Mouse (Mus musculus): Measurements from ENCODE around the gene Setd1a. TPM values are rescaled to one million over a fixed set of nuclear protein-coding genes. Genes with fewer than 3 reads are reported as not detected.
A peak's percentile ranks its signal among the peaks of the same experiment; 100 is the strongest.
"Not testable (repeated sequence)": the region's sequence is repeated elsewhere in the genome, so short reads cannot be mapped to it uniquely, and the experiment has no call there.

The Setd1a gene
- total RNA-seq, 2 experiments from 2014 or later: 63.9 to 64.9 TPM

GRCm38 (mm10) chr7:127824176-127824871 lies 47.9 kb downstream of the Setd1a start, which contains the start of the genes Stx4a and Stx1b:
Stx4a (plus strand) TSS chr7:127824294.
Stx1b (minus strand) TSS chr7:127824549.
- DNase-seq (ENCODE audit: low spot score in 2 of 2): no peak

- no peak for DNase-seq (ENCODE audit: low spot score in 2 of 2)
These were observed 59.1 kb downstream of the Setd1a start for GRCm38 (mm10) chr7:127835550-127835949.

GRCm38 (mm10) chr7:127837473-127837872 lies 61.0 kb downstream of the Setd1a start:
- no peak for DNase-seq (ENCODE audit: low spot score in 2 of 2)

- not testable (repeated sequence) for DNase-seq (ENCODE audit: low spot score in 2 of 2)
These were observed 61.4 kb downstream of the Setd1a start for GRCm38 (mm10) chr7:127837878-127838277.

GRCm38 (mm10) chr7:127840031-127840430 lies 63.6 kb downstream of the Setd1a start:
- not testable (repeated sequence) for DNase-seq (ENCODE audit: low spot score in 2 of 2)

- DNase-seq (ENCODE audit: low spot score in 2 of 2): peak; percentile 14 to 31
These were observed 64.4 kb downstream of the Setd1a start for GRCm38 (mm10) chr7:127840886-127841285.

GRCm38 (mm10) chr7:127841340-127842000 lies 65.0 kb downstream of the Setd1a start:
- DNase-seq (ENCODE audit: low spot score in 2 of 2): peak; percentile 79 to 85

- peak in 1 of 2 experiments; percentile 62 for DNase-seq (ENCODE audit: low spot score in 2 of 2)
These were observed 65.7 kb downstream of the Setd1a start for GRCm38 (mm10) chr7:127842001-127842718.

Other genes starting within 250 kb of the Setd1a start
- gene Tmem265, start 215.3 kb upstream of the Setd1a start, total RNA-seq (2021): not detected
- gene Phkg2, start 203.3 kb upstream of the Setd1a start, total RNA-seq (2021): 10 to 100 TPM; 49.3 to 60.9 TPM
- 10 to 100 TPM; 11.9 to 13.5 TPM for gene Ccdc189, start 188.1 kb upstream of the Setd1a start, total RNA-seq (2021)
- 10 to 100 TPM; 85.1 to 89.5 TPM for gene Rnf40, start 187.9 kb upstream of the Setd1a start, total RNA-seq (2021)
- 10 to 100 TPM; 29.4 to 31.6 TPM for gene Zfp629, start 160.9 kb upstream of the Setd1a start, total RNA-seq (2021)
- gene Bcl7c, start 67.7 kb upstream of the Setd1a start, total RNA-seq (2021): 100 to 1,000 TPM; 129 to 135 TPM
- gene Ctf1, start 63.9 kb upstream of the Setd1a start, total RNA-seq (2021): 1 to 10 TPM; 5.2 to 5.4 TPM
- not detected for gene Ctf2, start 44.5 kb upstream of the Setd1a start, total RNA-seq (2021)
- gene Fbxl19, start 32.1 kb upstream of the Setd1a start, total RNA-seq (2021): 10 to 100 TPM; 24.6 to 26.0 TPM
- 10 to 100 TPM; 26.7 to 28.9 TPM for gene Orai3, start 6.9 kb upstream of the Setd1a start, total RNA-seq (2021)
- gene Gm49388, start 8.9 kb downstream of the Setd1a start, total RNA-seq (2021): 1 to 10 TPM; 6.2 to 8.1 TPM
- gene Hsd3b7, start 23.9 kb downstream of the Setd1a start, total RNA-seq (2021): 10 to 100 TPM; 36.9 to 49.1 TPM
- 100 to 1,000 TPM; 101 to 106 TPM for gene Stx4a, start 47.6 kb downstream of the Setd1a start, total RNA-seq (2021)
- gene Stx1b, start 47.9 kb downstream of the Setd1a start, total RNA-seq (2021): 10 to 100 TPM; 11.8 to 12.2 TPM
- gene Zfp646, start 99.6 kb downstream of the Setd1a start, total RNA-seq (2021): 10 to 100 TPM; 50.2 to 55.8 TPM
- gene Zfp668, start 100.2 kb downstream of the Setd1a start, total RNA-seq (2021): 10 to 100 TPM; 13.4 to 13.7 TPM
- gene Prss53, start 114.3 kb downstream of the Setd1a start, total RNA-seq (2021): 1 to 10 TPM in 1 of 2 experiments, under 1 TPM in 1; 0.87 to 2.9 TPM
- gene Gm21974, start 118.8 kb downstream of the Setd1a start, total RNA-seq (2021): not detected
- gene Vkorc1, start 118.9 kb downstream of the Setd1a start, total RNA-seq (2021): 10 to 100 TPM; 71.8 to 93.6 TPM
- gene Bckdk, start 127.4 kb downstream of the Setd1a start, total RNA-seq (2021): 100 to 1,000 TPM; 105 to 112 TPM
- 10 to 100 TPM; 27.5 to 30.8 TPM for gene Kat8, start 135.8 kb downstream of the Setd1a start, total RNA-seq (2021)
- 10 to 100 TPM in 1 of 2 experiments, 1 to 10 TPM in 1; 1.2 to 13.9 TPM for gene Prss8, start 153.4 kb downstream of the Setd1a start, total RNA-seq (2021)
- gene Prss36, start 170.1 kb downstream of the Setd1a start, total RNA-seq (2021): 1 to 10 TPM; 6.4 to 8.1 TPM
- 100 to 1,000 TPM; 555 to 559 TPM for gene Fus, start 190.8 kb downstream of the Setd1a start, total RNA-seq (2021)
- 10 to 100 TPM; 14.7 to 15.3 TPM for gene Pycard, start 217.2 kb downstream of the Setd1a start, total RNA-seq (2021)
- gene Trim72, start 227.3 kb downstream of the Setd1a start, total RNA-seq (2021): 1 to 10 TPM; 3.4 to 8.6 TPM

Data from adrenal gland, postnatal 4 days (tissue).